Mouse (Mus musculus): Measurements from ENCODE around the gene Sac3d1.
"Not testable (repeated sequence)": the region's sequence is repeated elsewhere in the genome, so short reads cannot be mapped to it uniquely, and the experiment has no call there.

Gene Sac3d1

DNA sequence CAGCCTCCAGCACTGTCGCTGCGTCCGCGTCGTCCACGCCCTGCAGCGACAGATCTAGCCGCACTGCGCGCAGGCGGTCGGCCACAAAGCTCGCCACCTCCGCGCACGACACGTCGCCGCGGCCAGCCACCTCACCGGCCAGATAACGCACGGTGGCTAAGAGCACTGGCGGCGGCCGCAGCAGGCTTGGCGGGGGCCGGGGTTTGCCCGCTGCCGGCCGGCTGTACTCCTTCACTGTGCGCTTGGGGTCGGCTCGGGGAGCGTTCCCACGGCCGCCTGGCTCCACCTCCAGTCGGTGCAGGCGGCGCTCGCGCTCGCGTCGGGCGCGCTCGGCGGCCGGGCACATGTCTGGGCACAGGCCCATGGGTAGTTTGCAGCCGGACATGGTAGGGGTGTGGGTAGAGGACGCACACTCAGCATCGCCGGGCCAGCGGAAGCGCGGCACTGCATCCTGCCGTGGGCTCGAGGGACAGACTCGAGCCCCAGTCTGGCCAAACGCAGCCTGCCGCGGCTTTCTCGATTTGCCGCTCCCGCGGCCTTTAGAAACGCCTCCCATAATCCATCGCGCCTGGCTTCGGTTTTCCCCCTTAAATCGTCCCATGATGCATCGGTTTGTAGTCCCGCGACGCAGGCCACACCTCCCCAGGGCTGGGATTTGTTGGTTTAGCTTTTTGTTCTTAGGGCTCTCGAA, at the start of gene Sac3d1:
TSS of gene Sac3d1 (minus strand) at position 665 of the 691 bp plus-strand sequence.
- peak; percentile 91 to 93 for DNase-seq (ENCODE audit: low spot score in 2 of 2)

DNA sequence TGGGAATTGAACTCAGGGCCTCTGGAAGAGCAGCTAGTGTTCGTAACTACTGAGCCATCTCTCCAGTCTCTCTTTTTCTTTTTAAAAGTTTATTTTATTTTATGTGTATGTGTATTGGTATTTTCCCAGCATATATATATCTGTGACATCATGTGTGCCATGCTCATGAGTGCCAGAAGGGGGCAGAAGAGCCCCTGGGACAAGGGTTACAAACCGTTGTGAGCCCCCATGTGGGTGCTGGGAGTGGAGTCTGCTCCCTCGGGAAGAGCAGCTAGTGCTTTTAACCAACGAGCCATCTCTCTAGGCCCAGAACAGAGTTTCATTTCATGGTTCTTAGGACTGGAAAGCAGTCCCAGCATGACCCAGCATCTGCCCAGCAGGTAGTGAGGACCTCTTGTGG, 48.3 kb upstream of the Sac3d1 start:
- DNase-seq (ENCODE audit: low spot score in 2 of 2) = no peak

DNA sequence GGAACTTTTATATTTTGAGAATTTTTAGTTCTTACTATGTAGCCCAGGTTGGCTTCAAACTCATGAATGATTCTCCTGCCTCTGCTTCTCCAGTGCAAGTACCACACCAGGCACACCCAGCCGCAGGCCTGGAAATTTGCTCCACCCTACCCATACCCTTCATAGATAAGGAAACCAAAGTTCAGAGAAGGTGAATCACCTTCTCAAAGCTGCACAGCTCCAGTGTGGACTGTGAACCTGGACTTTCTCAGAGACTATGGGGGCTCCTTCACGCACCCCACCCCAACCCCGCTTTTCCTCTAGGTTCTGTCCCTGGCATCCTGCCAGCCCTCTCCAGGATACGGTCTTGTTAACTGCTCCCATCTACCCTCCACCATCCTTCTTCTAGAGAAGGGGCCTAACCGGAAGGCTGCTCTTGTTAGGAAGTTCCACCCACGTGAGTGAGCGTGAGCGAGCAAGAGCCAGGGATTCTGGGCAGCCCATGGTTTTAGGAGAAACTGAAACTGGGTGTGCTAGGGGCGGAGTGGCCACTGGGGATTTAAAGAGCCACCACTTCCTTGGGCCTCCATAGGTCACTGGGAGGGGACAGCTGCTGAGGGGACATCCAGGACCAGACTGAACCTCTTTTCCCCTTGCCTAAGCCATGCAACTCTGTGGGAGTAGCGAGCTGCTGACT, 45.6 kb upstream of the Sac3d1 start:
- DNase-seq (ENCODE audit: low spot score in 2 of 2) = peak in 1 of 2 experiments; percentile 7

DNA sequence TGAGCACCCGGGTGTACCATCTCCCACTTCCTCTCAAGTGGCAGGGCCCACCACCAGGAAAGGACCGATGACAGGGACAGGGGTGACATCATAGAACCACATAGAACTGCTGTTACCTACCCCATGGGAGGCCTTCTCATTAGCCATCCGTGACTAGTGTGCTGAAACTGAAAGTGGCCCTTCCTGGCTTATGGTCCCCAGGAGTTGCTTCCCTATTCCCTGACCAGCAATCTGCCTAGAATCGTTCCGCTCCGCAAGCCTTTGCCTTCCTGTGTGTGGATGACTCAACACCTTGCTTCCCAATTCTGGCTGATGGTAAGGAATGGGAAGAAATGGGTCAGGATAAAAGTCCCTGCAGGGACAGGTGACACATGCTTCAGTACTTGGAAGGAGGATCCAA, 38.8 kb upstream of the Sac3d1 start:
- DNase-seq (ENCODE audit: low spot score in 2 of 2) = no peak

DNA sequence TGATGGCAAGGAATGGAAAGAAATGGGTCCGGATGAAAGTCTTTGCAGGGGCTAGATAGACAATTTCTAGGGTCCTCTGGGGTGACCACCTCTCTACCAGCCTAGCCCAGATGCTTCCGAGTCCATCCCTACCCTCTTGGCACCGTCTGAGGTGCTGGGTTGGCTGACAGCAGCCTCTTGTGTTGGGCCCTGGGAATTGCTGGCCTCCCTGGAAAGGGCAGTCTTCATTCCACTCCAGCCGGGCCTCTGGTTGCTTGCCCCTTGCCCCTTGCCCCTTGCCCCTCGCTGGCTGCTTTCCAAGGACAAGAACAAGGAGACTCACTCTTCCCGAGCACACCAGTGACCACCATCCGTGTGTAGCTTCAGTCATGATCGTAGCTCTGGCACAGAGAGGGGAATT, 37.9 kb upstream of the Sac3d1 start:
- DNase-seq (ENCODE audit: low spot score in 2 of 2) = no peak

DNA sequence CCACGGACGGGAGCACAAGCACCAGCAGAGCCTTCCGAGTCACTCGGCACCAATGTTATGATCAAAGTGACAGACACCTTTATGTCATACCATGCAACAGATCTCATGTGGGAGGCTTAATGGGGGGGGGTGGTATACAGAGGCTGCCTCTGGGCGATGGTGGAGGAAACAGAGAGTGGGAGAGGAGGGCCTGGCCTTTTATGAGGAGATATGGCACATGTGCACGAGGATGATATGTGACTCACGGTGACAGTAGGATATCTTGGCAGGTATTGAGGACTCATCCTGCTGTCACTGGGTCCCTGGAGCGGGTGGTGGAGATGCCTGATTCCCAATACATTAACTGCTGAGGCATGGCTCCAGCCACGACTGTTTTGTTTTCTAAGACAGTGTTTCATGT, 36.7 kb upstream of the Sac3d1 start:
- DNase-seq (ENCODE audit: low spot score in 2 of 2) = no peak

DNA sequence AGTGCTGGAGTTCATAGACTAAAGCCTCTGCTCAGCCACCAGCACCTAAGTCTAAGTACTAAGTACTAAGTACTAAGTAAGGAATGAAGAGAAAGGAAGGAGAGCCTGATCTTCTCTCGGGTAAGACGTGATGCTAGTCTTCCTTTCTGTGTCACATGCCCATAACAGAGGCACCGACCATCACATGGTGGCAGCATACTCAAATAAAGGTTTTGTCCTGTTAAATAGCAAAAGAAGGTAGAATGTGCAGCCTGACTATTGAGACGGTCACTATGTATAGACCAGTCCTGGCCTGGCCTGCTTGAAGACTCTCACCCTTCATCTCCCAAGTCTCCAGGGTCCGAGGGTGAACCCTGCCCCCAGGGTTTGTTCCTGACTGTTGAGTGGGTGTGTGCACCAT, 26.4 kb upstream of the Sac3d1 start:
- no peak for DNase-seq (ENCODE audit: low spot score in 2 of 2)

DNA sequence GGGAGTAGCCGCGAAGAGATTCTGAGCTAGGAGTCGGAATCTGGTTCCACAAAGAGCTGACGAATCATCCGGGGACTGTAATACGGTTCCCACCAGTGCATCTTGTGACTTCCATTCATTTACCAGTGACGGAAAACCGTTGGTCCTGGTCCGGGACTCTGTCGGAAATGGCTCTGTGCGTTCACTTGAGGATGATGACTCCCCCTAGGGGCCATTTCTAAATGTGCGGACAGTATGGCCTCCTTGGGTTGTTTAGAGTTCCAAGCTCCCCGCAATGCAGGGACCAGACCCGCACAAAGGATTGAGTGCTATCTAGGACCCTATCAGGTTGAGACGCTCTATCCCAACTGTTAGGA, 22.9 kb upstream of the Sac3d1 start, which contains the start of gene Arl2:
TSS of gene Arl2 (minus strand) at position 155 of the 356 bp plus-strand sequence.
- peak; percentile 83 for DNase-seq (ENCODE audit: low spot score in 2 of 2)

DNA sequence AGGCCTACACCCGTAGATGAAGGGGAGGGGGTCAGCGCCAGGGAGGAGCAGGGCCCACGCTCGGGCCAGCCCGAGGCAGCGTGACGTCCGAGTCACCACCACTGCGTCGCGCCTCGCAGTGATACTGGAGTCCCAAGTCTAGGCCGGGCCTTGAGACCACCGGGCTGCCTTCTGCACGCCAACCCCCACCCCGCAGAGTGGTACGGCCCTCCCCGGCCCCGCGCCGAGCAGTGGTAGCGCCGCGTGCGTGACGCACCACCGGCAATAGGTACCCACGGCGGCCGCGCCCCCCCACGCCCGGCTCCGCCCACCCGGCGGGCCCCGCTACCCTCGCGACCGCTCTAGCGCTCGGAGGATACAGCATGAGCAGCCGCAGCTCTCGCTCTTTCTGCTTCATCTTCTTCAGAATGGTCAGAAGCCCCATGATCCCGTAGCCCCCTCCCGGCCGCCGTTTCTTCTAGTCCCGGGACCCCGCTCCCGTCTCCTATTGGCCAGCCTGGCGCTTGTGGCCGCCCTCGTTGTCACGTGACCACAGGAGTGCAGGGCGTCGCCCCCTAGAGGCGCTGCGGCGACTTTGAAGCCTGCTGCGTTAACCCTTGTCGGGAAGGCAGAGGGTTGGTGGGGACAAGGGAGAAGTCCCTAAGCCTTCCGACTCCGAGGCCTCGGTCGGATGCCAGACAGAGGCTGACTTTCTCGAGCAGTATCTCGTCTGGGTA, 22.4 kb upstream of the Sac3d1 start, which contains the start of gene Batf2:
TSS of gene Batf2 (plus strand) at position 306 of the 716 bp plus-strand sequence.
- DNase-seq (ENCODE audit: low spot score in 2 of 2) = peak; percentile 89 to 90

DNA sequence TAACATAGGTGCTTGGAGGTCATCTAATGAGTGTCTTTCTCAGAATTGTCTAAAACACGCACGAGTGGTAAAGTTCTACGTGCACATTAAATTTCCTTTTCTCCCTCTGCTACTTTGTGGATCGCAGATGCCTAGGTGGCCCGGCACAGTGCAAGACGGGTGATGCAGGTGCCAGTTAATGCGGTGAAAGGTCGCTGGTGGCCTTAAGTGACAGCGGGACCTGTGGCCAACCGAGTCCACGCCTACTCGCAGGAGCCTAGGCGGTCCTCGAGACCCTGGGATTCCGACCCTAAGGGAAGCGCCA, 21.9 kb upstream of the Sac3d1 start:
- no peak for DNase-seq (ENCODE audit: low spot score in 2 of 2)

DNA sequence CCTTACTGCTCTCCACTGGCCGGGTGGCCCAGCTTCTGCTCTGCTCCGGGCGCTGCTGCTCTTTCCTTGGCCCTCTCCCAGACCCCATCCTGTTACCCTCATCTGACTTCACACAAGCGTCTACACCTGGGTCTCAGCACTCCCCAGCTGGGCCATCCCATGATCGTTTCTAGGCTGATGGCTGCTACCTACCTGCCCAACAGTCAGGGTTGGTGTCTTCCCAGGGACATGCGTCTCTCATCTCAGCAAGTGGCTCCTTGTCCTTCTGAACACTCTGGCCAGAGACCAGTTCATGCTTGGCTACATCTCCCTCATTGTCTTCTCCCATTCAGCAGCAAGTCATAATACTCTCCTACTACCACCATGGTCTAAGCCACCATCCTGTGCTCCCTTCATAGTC, 21.3 kb upstream of the Sac3d1 start:
- no peak for DNase-seq (ENCODE audit: low spot score in 2 of 2)

DNA sequence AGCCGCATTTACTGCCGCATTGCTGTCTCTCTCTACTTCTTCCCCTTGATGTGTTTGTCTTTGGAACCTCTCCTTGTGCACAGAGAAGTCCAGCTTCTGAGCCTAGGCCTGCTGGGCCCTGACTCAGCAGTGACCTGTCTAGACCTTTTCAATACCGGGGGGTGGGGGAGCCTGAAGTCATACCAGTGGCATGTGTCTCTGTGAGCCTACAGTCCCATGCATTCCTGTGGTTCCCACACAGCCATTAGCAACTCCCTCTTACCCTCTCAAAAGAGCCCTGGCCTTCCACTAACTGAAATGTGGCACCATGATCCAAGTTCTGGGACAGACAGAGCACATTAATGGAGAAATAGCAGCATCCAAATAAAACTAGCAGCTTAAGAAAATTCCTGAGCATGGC, 17.9 kb upstream of the Sac3d1 start:
- DNase-seq (ENCODE audit: low spot score in 2 of 2) = no peak

DNA sequence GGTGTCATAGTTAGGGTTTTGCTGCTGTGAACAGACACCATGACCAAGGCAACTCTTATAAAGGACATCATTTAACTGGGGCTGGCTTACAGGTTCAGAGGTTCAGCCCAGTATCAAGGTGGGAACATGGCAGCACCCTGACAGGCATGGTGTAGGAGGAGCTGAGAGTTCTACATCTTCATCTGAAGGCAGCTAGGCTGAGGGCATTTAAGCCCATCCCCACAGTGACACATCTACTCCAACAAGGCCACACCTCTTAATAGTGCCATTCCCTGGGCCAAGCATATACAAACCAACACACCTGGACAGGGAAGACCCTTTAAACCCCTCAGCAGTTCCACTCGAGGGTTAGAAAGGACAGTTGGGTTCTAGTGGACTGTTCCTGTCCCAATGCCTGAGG, 14.7 kb upstream of the Sac3d1 start:
- not testable (repeated sequence) for DNase-seq (ENCODE audit: low spot score in 2 of 2)

DNA sequence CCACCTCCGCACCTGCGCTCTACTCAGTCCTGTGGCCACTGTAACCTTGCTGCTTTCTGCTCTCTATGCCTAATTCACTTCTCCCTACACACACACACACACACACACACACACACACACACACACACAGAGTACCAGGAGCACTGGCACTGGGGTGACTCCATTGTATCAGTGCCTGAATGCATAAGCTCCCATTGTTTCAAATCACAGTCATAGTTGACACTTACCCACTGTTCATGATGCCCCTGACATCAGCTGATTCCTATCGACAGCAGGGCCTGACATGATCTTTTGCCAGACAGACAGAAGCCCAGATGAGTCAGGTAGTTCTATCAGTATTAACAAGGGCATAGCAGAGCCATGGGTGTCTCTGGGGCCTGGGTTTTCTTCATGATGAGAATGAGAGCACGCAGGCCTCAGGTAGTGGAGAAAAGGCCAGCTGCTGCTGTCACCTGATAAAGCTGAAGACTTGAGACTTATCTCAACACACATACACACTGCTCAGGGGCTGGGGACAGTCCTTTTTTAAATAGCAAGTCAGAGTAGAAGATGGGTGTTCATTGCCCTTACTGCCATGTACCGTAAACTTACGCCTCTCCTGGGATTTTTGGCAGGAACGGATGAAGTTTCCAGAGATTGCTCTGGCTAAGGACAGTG, 13.8 kb upstream of the Sac3d1 start:
- DNase-seq (ENCODE audit: low spot score in 2 of 2) = no peak

DNA sequence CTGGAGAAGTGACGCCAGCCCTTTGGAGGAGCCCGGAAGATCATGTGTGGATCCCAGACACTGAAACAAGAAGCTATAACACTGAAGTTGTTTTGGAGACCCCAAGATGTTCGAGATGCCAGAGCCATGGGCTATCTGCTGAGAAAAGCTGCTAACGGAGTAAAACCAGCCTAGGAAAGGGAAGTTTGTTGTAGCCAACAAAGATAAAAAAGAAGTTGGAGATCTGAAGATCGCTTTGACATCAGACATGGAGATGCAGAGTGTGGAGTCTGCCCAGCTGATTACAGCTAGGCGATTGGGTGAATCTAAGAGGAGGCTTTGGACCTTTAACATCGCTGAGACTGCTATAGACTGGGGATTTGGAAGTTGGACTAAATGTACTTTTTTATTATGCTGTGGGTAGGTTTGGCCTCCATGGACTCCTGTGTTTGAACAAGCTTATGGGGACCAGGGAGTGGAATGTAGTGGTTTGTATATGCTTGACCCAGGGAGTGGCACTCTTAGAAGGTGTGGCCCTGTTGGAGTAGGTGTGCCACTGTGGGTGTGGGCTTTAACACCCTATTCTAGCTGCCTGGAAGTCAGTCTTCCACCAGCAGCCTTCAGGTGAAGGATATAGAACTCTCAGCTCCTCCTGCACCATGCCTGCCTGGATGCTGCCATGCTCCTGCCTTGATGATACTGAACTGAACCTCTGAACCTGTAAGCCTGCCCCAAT, 12.1 kb upstream of the Sac3d1 start:
- not testable (repeated sequence) for DNase-seq (ENCODE audit: low spot score in 2 of 2)

DNA sequence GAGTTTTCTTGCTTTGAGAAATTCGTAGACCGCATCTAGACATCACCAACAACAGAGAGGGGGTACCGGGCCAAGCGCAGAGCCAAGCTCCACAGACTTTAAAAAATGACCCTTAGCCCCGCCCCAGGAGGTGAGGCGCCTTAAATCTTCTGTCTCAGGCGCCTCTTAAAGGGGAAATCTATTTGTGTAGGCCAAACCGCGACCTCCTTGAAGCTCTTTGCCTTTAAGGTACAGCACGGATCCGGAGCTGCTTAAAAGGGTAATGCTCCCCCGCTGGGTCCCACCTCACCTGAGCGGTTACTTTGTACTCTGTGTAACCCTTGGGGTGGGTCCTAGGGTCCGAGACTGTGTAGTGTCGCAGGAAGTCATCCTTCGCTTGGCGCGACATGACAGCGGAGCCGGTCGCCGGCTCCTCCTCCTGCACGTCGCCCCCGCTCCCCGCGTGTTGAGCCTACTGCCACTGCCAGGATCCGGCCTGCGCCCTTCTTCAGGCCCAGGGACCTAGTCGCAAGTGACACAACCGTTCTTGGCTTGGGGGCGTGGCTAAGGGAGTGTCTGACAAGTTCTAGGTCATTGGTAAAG, 9.4 kb upstream of the Sac3d1 start, which contains the start of gene Snx15:
TSS of gene Snx15 (minus strand) at position 545 of the 582 bp plus-strand sequence.
- peak; percentile 94 to 97 for DNase-seq (ENCODE audit: low spot score in 2 of 2)

DNA sequence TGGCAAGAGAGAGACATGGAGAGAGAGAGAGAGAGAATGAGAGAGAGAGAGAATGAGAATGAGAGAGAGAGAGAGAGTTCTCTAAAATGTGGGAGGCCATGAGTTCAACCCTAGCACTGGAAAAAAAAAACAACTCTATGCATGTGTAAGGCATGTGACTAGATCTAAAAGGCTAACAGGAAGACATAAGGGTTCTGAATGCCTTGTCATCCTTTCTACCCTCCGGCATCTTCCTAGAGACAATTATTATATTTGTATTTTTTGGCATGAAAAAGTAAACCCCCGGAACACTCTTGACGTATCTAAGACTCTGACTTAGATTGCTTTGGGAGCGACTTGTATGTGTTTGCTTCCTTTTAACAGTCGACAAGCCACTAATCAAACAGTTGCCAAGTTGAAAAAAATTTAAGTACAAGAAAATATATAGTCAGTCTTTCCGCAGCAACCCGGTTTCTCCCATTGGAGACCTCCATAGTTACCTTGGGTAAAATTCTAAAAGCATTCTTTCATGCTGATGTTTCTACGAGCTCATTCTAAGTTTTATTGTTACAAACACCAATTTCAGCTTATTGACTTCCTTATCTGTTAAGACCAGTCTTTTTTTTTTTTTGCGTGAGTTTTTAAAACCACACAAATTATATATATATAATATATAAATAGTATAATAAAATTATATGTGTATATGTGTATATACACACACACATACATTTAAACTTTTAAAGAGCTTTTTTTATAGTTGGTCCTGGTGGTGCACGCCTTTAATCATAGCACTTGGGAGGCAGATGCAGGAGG, 8.5 kb upstream of the Sac3d1 start:
- no peak for DNase-seq (ENCODE audit: low spot score in 2 of 2)

DNA sequence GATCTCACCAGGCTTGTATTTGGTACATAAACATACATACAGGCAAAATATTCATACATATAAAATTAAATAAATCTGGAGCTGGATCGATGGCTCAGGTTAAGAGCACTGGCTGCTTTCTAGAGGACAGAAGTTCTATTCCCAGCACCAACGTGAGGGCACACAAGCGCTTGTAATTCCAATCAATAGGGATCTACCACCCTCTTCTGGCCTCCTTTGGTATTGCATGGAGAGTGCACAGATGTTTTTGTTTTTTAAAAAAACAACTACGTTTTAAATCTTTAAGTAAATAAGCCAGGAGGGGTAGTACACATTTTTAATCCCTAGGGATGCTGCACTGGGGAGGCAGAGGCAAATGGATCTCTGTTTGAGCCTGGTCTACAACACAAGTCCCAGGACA, 7.8 kb upstream of the Sac3d1 start:
- DNase-seq (ENCODE audit: low spot score in 2 of 2) = peak in 1 of 2 experiments; percentile 34

DNA sequence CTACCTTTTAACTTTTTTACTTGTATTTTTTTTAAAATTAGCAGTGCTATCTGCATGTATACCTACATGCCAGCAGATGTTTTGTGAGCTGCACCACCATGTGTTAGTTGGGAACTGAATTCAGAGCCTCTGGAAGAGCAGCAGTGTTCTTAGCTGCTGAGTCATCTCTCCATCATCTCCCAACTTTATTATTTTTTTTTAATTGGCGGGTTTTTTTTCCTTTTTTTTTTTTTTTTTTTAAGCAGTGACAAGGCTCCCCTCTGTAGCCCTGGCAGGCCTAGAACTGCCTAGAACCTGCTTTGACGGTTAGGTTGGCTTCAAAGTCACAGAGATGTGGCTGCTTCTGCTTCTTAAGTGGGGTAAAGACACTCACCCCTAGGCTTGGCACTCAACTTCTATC, 6.4 kb upstream of the Sac3d1 start:
- DNase-seq (ENCODE audit: low spot score in 2 of 2) = no peak

DNA sequence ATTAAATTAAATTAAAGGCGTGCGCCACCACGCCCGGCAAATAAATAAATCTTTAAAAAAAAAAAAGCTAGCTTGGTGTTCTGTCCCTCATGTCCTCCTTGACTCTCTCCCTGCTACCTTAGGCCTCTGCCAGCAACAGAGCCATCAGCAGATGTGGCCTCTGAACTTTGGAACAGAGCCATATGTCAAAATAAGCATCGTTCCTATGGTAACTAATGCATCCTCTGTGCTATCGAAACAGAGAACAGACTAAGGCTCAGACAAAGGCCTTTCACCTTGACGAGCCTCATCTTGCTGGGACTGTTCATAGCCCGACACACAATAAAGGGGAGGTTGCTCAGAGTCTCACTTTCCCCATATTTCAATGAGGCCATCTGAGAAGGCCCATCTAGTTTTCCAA, 4.9 kb upstream of the Sac3d1 start:
- no peak for DNase-seq (ENCODE audit: low spot score in 2 of 2)

DNA sequence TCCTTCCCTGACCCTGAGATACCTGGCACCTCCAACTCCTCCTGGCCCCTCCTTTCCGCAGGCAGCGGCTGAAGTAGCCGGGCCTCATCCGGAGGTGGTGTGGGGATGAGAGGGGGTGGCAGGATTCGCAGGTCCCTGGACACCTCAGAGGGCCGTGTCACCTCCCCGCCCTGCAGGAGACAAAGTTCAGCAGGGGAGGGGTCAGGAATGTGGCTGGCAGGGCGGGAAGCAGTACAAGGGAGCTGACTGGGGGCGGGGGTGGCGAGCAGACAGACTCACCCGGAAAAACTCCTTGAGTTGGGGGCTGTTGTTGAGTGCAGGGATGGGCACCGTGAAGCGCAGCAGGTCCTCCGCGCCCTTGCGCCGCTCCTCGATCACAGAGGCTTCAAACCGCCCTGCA, 3.3 kb upstream of the Sac3d1 start:
- no peak for DNase-seq (ENCODE audit: low spot score in 2 of 2)
